10 mouse cellular contexts compared by ENCODE assay signal in the genomic region with DNA sequence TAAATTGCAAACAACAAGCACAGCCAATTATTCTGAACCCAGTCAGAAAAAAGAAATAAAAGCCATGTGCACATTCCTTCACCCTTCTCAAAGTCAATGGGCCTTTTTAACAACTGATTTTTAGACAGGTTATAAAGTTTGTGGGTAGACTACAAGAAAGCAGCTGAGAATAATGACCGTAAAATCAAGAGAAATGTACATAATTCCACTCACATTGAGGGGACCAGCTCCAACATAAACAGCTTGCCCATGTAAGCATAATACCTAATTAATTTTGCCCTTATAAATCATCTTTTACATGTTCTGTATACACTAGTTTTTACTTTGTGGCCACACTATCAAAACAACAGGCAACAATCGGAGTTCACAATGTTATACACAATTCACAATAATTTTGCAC. TPM values are rescaled to one million over a fixed set of nuclear protein-coding genes. Genes with fewer than 3 reads are reported as not detected.
DNase-seq lines count a peak whose midpoint lies in the region; ATAC-seq lines count a peak whose summit lies in the region.
"Had no signal": no experiment of that assay in that cellular context is flagged by ENCODE, and none has a peak within 500 bp of the region (broad histone marks: within the 10 kb centered on the region; RNA-seq: fewer than 3 reads in every experiment).

No protein-coding gene starts in this region.

- intact Hi-C loops in gastrocnemius, postnatal 14 days (cut with DNase I; ENCODE audit: low total_unique reads) = no loop called here

- no peak for ATAC-seq in liver, embryonic 11.5 days (replicated peaks; ENCODE audit: low FRiP score)
- ATAC-seq in forebrain, embryonic 11.5 days (replicated peaks; ENCODE audit: low FRiP score) = no peak
- ATAC-seq in limb, embryonic 13.5 days (ENCODE audit: low FRiP score, low read depth) = no peak
- no peak for ATAC-seq in neural tube, embryonic 15.5 days (ENCODE audit: low FRiP score)

- no peak overlapping the region for H3K27ac ChIP-seq in liver, embryonic 11.5 days (ENCODE audit: low read depth, low read length)
- no peak overlapping the region for H3K27ac ChIP-seq in forebrain, embryonic 11.5 days (ENCODE audit: low read depth, low read length)
- H3K27ac ChIP-seq in limb, embryonic 13.5 days = no peak overlapping the region
- H3K27ac ChIP-seq in neural tube, embryonic 15.5 days (replicated peaks) = no peak overlapping the region

- no peak overlapping the region for H3K9ac ChIP-seq in liver, embryonic 11.5 days (ENCODE audit: low read depth, low read length)
- H3K9ac ChIP-seq in forebrain, embryonic 11.5 days (ENCODE audit: low read length) = no peak overlapping the region
- peak overlapping the region; percentile 98 for H3K9ac ChIP-seq in limb, embryonic 13.5 days
- no peak overlapping the region for H3K9ac ChIP-seq in neural tube, embryonic 15.5 days (replicated peaks)

- 87% methylated on average over 2 of the region's 2 CpGs for WGBS in liver, embryonic 11.5 days
- 85% methylated on average over 2 of the region's 2 CpGs for WGBS in forebrain, embryonic 11.5 days
- WGBS in limb, embryonic 13.5 days = 21% methylated on average over 2 of the region's 2 CpGs
- WGBS in neural tube, embryonic 15.5 days = 57% methylated on average over 2 of the region's 2 CpGs

- H3K36me3 ChIP-seq in liver, embryonic 11.5 days (ENCODE audit: control insufficient read depth, insufficient read depth, low read length) = peaks cover 5% of the 10 kb centered on the region; the same call in 1 of the 2 replicates
- peaks cover 6% of the 10 kb centered on the region; the same call in 1 of the 2 replicates for H3K36me3 ChIP-seq in forebrain, embryonic 11.5 days (ENCODE audit: control insufficient read depth, insufficient read depth, low read length)
- H3K36me3 ChIP-seq in limb, embryonic 13.5 days = peaks cover 34% of the 10 kb centered on the region
- peaks cover 25% of the 10 kb centered on the region for H3K36me3 ChIP-seq in neural tube, embryonic 15.5 days

- H3K9me3 ChIP-seq in liver, embryonic 11.5 days (ENCODE audit: control insufficient read depth, low read length) = no peaks in the 10 kb centered on the region
- H3K9me3 ChIP-seq in forebrain, embryonic 11.5 days (ENCODE audit: control insufficient read depth, low read length) = no peaks in the 10 kb centered on the region
- H3K9me3 ChIP-seq in limb, embryonic 13.5 days = no peaks in the 10 kb centered on the region
- H3K9me3 ChIP-seq in neural tube, embryonic 15.5 days (replicated peaks) = no peaks in the 10 kb centered on the region

- no peak for DNase-seq in liver, embryonic 11.5 days (ENCODE audit: low spot score)
- no peak for DNase-seq in liver
- DNase-seq in forebrain, embryonic 11.5 days (ENCODE audit: low spot score) = no peak
- DNase-seq in cerebellum, adult 11-12 months = no peak
- DNase-seq in gastrocnemius, postnatal 14 days = no peak
- DNase-seq in thymus, postnatal 0 days (ENCODE audit: low spot score) = no peak
- DNase-seq: cerebellum, adult 9-11 months; heart, adult 11 months had no signal

- H3K4me2 ChIP-seq in liver, embryonic 11.5 days = peak overlapping the region; percentile 81
- H3K4me2 ChIP-seq in forebrain, embryonic 11.5 days (ENCODE audit: low read depth, low read length, severe bottlenecking) = peak overlapping the region; percentile 59
- H3K4me2 ChIP-seq in limb, embryonic 13.5 days (replicated peaks) = peak overlapping the region; percentile 86
- H3K4me2 ChIP-seq in neural tube, embryonic 15.5 days = peak overlapping the region; percentile 80

- H3K4me1 ChIP-seq in liver, embryonic 11.5 days (replicated peaks; ENCODE audit: control insufficient read depth, insufficient read depth, low read length) = peaks cover 2% of the 10 kb centered on the region; the same call in 1 of the 2 replicates
- peaks cover 2% of the 10 kb centered on the region; the same call in 1 of the 2 replicates for H3K4me1 ChIP-seq in forebrain, embryonic 11.5 days (replicated peaks; ENCODE audit: control insufficient read depth, insufficient read depth, low read length)
- H3K4me1 ChIP-seq in limb, embryonic 13.5 days = peaks cover 32% of the 10 kb centered on the region
- peaks cover 30% of the 10 kb centered on the region for H3K4me1 ChIP-seq in neural tube, embryonic 15.5 days

- H3K27me3 ChIP-seq in liver, embryonic 11.5 days (replicated peaks; ENCODE audit: control insufficient read depth, insufficient read depth, low read length) = no peaks in the 10 kb centered on the region
- H3K27me3 ChIP-seq in forebrain, embryonic 11.5 days (ENCODE audit: control insufficient read depth, insufficient read depth, low read length) = no peaks in the 10 kb centered on the region
- H3K27me3 ChIP-seq in limb, embryonic 13.5 days = no peaks in the 10 kb centered on the region
- H3K27me3 ChIP-seq in neural tube, embryonic 15.5 days (replicated peaks) = no peaks in the 10 kb centered on the region

- peak overlapping the region; percentile 98 for H3K4me3 ChIP-seq in liver, embryonic 11.5 days (ENCODE audit: low read depth, low read length)
- no peak overlapping the region for H3K4me3 ChIP-seq in forebrain, embryonic 11.5 days (ENCODE audit: low read depth, low read length)
- peak overlapping the region; percentile 99 for H3K4me3 ChIP-seq in limb, embryonic 13.5 days
- H3K4me3 ChIP-seq in neural tube, embryonic 15.5 days (replicated peaks) = peak overlapping the region; percentile 77

RNA-seq across cellular contexts. Expression of a gene that starts 2.8 kb away (rescaled TPM):
- 723 and 790 TPM in 2 replicates for polyA plus RNA-seq in liver, embryonic 11.5 days (2014; fragmentation: Nextera tagmentation; extraction: Ambion mirVana)
- polyA plus RNA-seq in forebrain, embryonic 11.5 days (2014; fragmentation: Nextera tagmentation; extraction: Ambion mirVana) = 627 and 726 TPM in 2 replicates
- 859 and 861 TPM in 2 replicates for polyA plus RNA-seq in limb, embryonic 13.5 days (2015; fragmentation: Nextera tagmentation; extraction: Ambion mirVana)
- polyA plus RNA-seq in neural tube, embryonic 15.5 days (2015; fragmentation: Nextera tagmentation; extraction: Ambion mirVana) = 575 TPM in 2 replicates
- 100 to 1,000 TPM; 101 to 124 TPM for total RNA-seq in gastrocnemius, postnatal 14 days (2021)
- 1,079 and 1,123 TPM in 2 replicates for polyA plus RNA-seq in thymus, postnatal 0 days (2015; fragmentation: Nextera tagmentation; extraction: Ambion mirVana)
